Mouse (Mus musculus) bone marrow, adult 2 months (tissue): ENCODE data around the gene Fancg. TPM values are rescaled to one million over a fixed set of nuclear protein-coding genes. Genes with fewer than 3 reads are reported as not detected.
"Not testable (repeated sequence)": the region's sequence is repeated elsewhere in the genome, so short reads cannot be mapped to it uniquely, and the experiment has no call there.

Experiments
- H3K27ac ChIP-seq: fragments of 200-500 bp; 2 replicates; pipeline ENCODE4 v1.5.1; 2012; ENCODE audit warnings: low read depth, mild to moderate bottlenecking, control low read depth, inconsistent platforms, low read length; ENCODE audit not compliant: control insufficient read depth, poor library complexity, insufficient read depth
- H3K4me1 ChIP-seq: fragments of 200-500 bp; 2 replicates; pipeline ENCODE4 v1.6.1; 2011; ENCODE audit warnings: low read length; ENCODE audit not compliant: control insufficient read depth, insufficient read depth
- H3K4me3 ChIP-seq: fragments of 200-500 bp; replicated peaks from 2 replicates; pipeline ENCODE3; 2011; ENCODE audit warnings: mild to moderate bottlenecking, low read depth, low read length, control low read depth; ENCODE audit not compliant: control insufficient read depth
- CTCF ChIP-seq: fragments of 200-500 bp; IDR thresholded peaks from 2 replicates; pipeline ENCODE4 v1.5.1; 2011; ENCODE audit warnings: low read length, control low read depth; ENCODE audit not compliant: control insufficient read depth, insufficient read depth
- POLR2A ChIP-seq: fragments of 200-500 bp; IDR thresholded peaks from 2 replicates; pipeline ENCODE4 v1.6.1; 2011; ENCODE audit warnings: low read depth, mild to moderate bottlenecking, control low read depth, low read length, borderline replicate concordance; ENCODE audit not compliant: control insufficient read depth
- WGBS: fragments of 180-500 bp; shearing (Covaris S2); methylation state at CpG from one replicate; pipeline ENCODE4 v1.1.7; 2018; 5-methylcytosine and 5-hydroxymethylcytosine counted together
- polyA plus RNA-seq: library from polyadenylated mRNA; stranded (reverse); fragments of >200 nt; gene quantifications from 2 replicates; pipeline ENCODE4 v1.2.4, GENCODE M21; 2011; ENCODE audit warnings: low replicate concordance; ENCODE audit not compliant: missing spikeins, insufficient read depth, insufficient read length

Gene Fancg
- polyA plus RNA-seq, 1 experiment, result 19.0 TPM

DNA sequence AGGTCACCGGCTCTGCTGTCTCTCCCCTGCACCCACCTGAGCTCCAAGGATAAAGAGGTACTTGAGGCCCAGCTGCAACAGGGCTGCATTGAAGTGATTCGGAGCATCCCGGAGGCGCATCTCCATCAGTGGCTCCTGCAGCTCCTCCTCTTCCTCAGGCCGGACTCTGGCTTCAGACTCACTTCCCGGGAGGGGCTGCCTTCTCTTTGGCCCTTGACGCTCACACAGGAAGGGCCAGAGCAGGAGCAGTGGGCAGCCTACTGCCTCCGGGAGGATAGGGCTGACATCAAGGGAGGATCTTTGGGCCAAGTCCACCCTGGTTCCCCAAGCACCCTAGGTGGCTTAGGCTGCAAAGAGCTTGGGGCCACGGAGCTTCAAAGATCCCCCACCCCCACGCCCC, 8.9 kb upstream of the Fancg start:
- H3K4me1 ChIP-seq, result no peaks in the 10 kb centered on the region; the same call in 1 of the 2 replicates
- TF ChIP-seq POLR2A (no peak), CTCF (no peak)
- H3K4me3 ChIP-seq, result no peak overlapping the region
- 88% methylated on average over 10 of the region's 10 CpGs for WGBS
- no peak overlapping the region for H3K27ac ChIP-seq

- Histone ChIP-seq H3K4me1 (no peaks in the 10 kb centered on the region; the same call in 1 of the 2 replicates), H3K4me3 (no peak overlapping the region), H3K27ac (no peak overlapping the region)
- TF ChIP-seq POLR2A (no peak), CTCF (no peak)
- WGBS, result 86% methylated on average over 4 of the region's 4 CpGs
These were observed 7.8 kb upstream of the Fancg start for GRCm38 (mm10) chr4:43018156-43018555.

DNA sequence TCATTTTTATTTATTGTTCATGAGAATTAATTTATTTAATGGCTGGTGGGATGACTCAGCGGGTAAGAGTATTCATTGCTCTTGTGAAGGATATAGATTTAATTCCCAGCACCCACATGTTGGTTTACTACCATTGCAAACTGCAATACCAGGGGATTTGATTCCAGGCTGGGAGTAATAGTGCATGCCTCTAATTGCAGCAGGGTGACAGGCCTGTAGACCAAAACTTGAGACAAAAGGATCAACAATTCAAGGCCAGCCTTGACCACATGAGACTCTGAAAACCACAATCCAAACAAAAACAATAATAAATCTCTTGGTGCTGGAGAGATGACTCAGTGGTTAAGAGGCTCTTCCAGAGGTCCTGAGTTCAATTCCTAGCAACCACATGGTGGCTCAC, 1.8 kb upstream of the Fancg start:
- no peaks in the 10 kb centered on the region; the same call in 1 of the 2 replicates for H3K4me1 ChIP-seq

GRCm38 (mm10) chr4:43005765-43006164, 4.5 kb downstream of the Fancg start:
- no peak overlapping the region for H3K27ac ChIP-seq
- 53% methylated on average over 2 of the region's 2 CpGs for WGBS
- H3K4me1 ChIP-seq, result no peaks in the 10 kb centered on the region; the same call in 1 of the 2 replicates
- no peak for TF ChIP-seq POLR2A
- 0 out of 2 replicates have a peak, but pooled peaks have one; percentile 0 for TF ChIP-seq CTCF
- H3K4me3 ChIP-seq, result no peak overlapping the region

More for the DNA sequence above, 1.8 kb upstream of the Fancg start:
- H3K27ac ChIP-seq, result no peak overlapping the region
- WGBS, result 89% methylated on average over 1 of the region's 1 CpGs
- TF ChIP-seq POLR2A, result no peak
- no peak for TF ChIP-seq CTCF
- no peak overlapping the region for H3K4me3 ChIP-seq

GRCm38 (mm10) chr4:43004951-43005350, 5.4 kb downstream of the Fancg start:
- 87% methylated on average over 3 of the region's 3 CpGs for WGBS
- no peak overlapping the region for H3K4me3 ChIP-seq
- no peaks in the 10 kb centered on the region for H3K4me1 ChIP-seq
- H3K27ac ChIP-seq, result no peak overlapping the region
- no peak for TF ChIP-seq POLR2A
- no peak for TF ChIP-seq CTCF

DNA sequence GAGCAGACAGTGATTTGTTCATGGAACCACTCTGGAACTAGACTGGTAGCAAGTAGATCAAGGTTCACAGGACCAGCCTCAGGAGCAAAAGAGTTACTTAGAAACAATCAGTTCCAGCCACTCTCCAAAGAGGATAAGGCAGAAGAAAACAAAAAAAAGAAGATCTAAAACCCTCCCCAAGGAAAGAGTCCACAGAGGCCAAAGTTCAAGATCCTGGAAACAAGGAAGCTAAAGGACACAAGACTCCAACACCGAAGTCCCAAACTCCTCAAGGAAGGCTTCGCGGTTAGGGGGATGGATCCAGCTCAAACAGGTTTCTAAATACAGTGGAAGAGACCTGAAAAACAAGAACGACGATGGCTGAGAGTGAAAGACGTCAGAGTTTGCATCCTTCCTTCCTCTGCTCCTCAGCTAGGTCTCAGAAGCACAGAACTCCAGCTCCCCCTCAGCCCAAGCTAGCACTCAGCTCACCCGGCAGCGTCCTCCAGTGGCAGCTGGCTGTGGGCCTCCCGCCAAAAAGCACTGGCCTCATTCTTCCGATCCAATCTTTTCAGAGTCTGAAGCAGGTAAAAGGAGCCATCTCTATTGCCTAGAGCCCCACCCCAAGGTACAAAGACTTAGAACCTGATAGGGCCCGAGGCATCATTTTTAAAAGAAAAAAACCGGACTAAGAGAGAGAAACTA, 7.4 kb downstream of the Fancg start:
- no peak overlapping the region for H3K27ac ChIP-seq
- no peak for TF ChIP-seq CTCF
- no peak for TF ChIP-seq POLR2A
- H3K4me3 ChIP-seq, result no peak overlapping the region
- H3K4me1 ChIP-seq, result no peaks in the 10 kb centered on the region; the same call in 1 of the 2 replicates
- WGBS, result 88% methylated on average over 12 of the region's 12 CpGs

DNA sequence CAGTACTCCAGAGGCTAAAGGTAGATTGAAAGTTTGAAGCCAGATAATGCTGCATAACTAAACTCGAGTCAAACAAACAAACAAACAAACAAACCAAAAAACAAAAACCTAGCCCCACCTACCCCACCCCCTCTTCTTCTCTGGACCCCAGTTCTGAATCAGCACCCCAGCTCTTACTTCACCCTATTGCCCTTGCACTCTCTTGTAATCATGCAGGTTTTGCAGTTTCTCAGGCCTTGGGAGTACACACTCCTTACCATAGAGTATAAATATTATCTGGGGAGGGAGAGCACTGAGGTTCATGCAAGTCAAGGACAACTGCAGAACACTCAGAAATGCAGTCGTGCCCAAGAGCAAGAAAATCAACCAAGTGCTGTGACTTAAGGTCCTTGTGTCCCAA, 9.0 kb downstream of the Fancg start:
- Histone ChIP-seq H3K27ac (no peak overlapping the region), H3K4me1 (no peaks in the 10 kb centered on the region; the same call in 1 of the 2 replicates), H3K4me3 (no peak overlapping the region)
- WGBS, result 81% methylated on average over 2 of the region's 2 CpGs
- no peak for TF ChIP-seq CTCF
- no peak for TF ChIP-seq POLR2A

GRCm38 (mm10) chr4:43000141-43000986, 9.9 kb downstream of the Fancg start, which contains the start of gene Vcp:
Vcp (minus strand) TSS chr4:43000507.
- H3K4me1 ChIP-seq, result not testable (repeated sequence)
- TF ChIP-seq POLR2A, result peak; percentile 9; the same call in 1 of the 2 replicates
- Histone ChIP-seq H3K4me3 (peak within 1 kb of the TSS; percentile 99), H3K27ac (peak within 1 kb of the TSS; percentile 95)
- WGBS, result 1% methylated on average over 56 of the region's 56 CpGs
